Mouse (Mus musculus) lung, postnatal 25 days (tissue): ENCODE data around the gene Rfng.
"Not testable (repeated sequence)": the region's sequence is repeated elsewhere in the genome, so short reads cannot be mapped to it uniquely, and the experiment has no call there.

Experiments used
- DNase-seq: peaks from one replicate; pipeline ENCODE4 v3.0.0; 2022; ENCODE audit warnings: low spot score

Rfng gene

GRCm38 (mm10) chr11:120812068-120812467, 28.1 kb upstream of the Rfng start:
- no peak for DNase-seq

- DNase-seq: no peak
Observed at GRCm38 (mm10) chr11:120808010-120808409, 24.0 kb upstream of the Rfng start.

GRCm38 (mm10) chr11:120805375-120806298, 21.6 kb upstream of the Rfng start:
- DNase-seq: no peak

GRCm38 (mm10) chr11:120804769-120805168, 20.8 kb upstream of the Rfng start:
- DNase-seq: no peak

- DNase-seq: no peak
Observed at GRCm38 (mm10) chr11:120804274-120804673, 20.3 kb upstream of the Rfng start.

- DNase-seq: peak; percentile 94
Observed at GRCm38 (mm10) chr11:120800061-120800904, 16.3 kb upstream of the Rfng start.

GRCm38 (mm10) chr11:120799316-120799890, 15.4 kb upstream of the Rfng start:
- peak; percentile 51 for DNase-seq

GRCm38 (mm10) chr11:120798244-120798643, 14.2 kb upstream of the Rfng start:
- peak; percentile 23 for DNase-seq

GRCm38 (mm10) chr11:120796614-120796946, 12.6 kb upstream of the Rfng start:
- DNase-seq: no peak

GRCm38 (mm10) chr11:120795756-120796613, 12.0 kb upstream of the Rfng start, which contains the start of gene Dus1l:
Gene Dus1l (minus strand): TSS chr11:120796403.
- DNase-seq: peak; percentile 96

GRCm38 (mm10) chr11:120792652-120793051, 8.6 kb upstream of the Rfng start:
- no peak for DNase-seq

GRCm38 (mm10) chr11:120789810-120790209, 5.8 kb upstream of the Rfng start:
- DNase-seq: no peak

- no peak for DNase-seq
Observed at GRCm38 (mm10) chr11:120789355-120789754, 5.3 kb upstream of the Rfng start.

- DNase-seq: not testable (repeated sequence)
Observed at GRCm38 (mm10) chr11:120788460-120788859, 4.5 kb upstream of the Rfng start.

- DNase-seq: no peak
Observed at GRCm38 (mm10) chr11:120785145-120785544, 1.1 kb upstream of the Rfng start.

- DNase-seq: no peak
Observed at GRCm38 (mm10) chr11:120783426-120784063, 462 bp downstream of the Rfng start.

GRCm38 (mm10) chr11:120781361-120781760, 2.6 kb downstream of the Rfng start:
- not testable (repeated sequence) for DNase-seq

GRCm38 (mm10) chr11:120779876-120780275, 4.1 kb downstream of the Rfng start:
- no peak for DNase-seq

GRCm38 (mm10) chr11:120777123-120777522, 6.9 kb downstream of the Rfng start:
- no peak for DNase-seq

GRCm38 (mm10) chr11:120775774-120776469, 8.1 kb downstream of the Rfng start:
- peak; percentile 94 for DNase-seq
